Comparison of ENCODE assay signal across 1 mouse cellular context in genomic region chr3:107491459-107491858, GRCm38 (mm10).
TF ChIP-seq lines count a peak whose summit lies in the region.

No protein-coding gene starts in this region.

TF ChIP-seq in MEL, 35 proteins besides CTCF, POLR2A, EP300 and RAD21:
- no peak for TF ChIP-seq GATA1 (IDR thresholded peaks at IDR 0.05; ENCODE audit: low read depth, low read length)
- no peak for TF ChIP-seq CHD2 (IDR thresholded peaks at IDR 0.05; ENCODE audit: low read length)
- TF ChIP-seq E2F4 (IDR thresholded peaks at IDR 0.05; ENCODE audit: borderline replicate concordance, low read depth, low read length): no peak
- no peak for TF ChIP-seq BHLHE40 (IDR thresholded peaks at IDR 0.05; ENCODE audit: borderline replicate concordance, low read depth, low read length)
- TF ChIP-seq HCFC1 (IDR thresholded peaks at IDR 0.05; ENCODE audit: low read depth, low read length): no peak
- no peak for TF ChIP-seq MAZ (IDR thresholded peaks at IDR 0.05; ENCODE audit: low read depth, low read length)
- TF ChIP-seq MAX (IDR thresholded peaks at IDR 0.05; ENCODE audit: low read length): no peak
- TF ChIP-seq POLR2AphosphoS2 (IDR thresholded peaks at IDR 0.05; ENCODE audit: low read length): no peak
- no peak for TF ChIP-seq UBTF (IDR thresholded peaks at IDR 0.05; ENCODE audit: borderline replicate concordance, insufficient read depth, low read depth, low read length)
- no peak for TF ChIP-seq GABPA (IDR thresholded peaks at IDR 0.05; ENCODE audit: low read depth, low read length)
- TF ChIP-seq ELF1 (IDR thresholded peaks at IDR 0.05; ENCODE audit: low read depth, low read length): no peak
- no peak for TF ChIP-seq JUND (IDR thresholded peaks at IDR 0.05; ENCODE audit: low read depth, low read length)
- TF ChIP-seq ETS1 (IDR thresholded peaks at IDR 0.05; ENCODE audit: low read depth, low read length): no peak
